Mouse (Mus musculus): ENCODE data around the gene Tgm2.

GRCm38 (mm10) chr2:158189451-158189850 is 43.2 kb upstream of the Tgm2 start:
- TF ChIP-seq CTCF (IDR thresholded peaks at IDR 0.05; ENCODE audit: control insufficient read depth, insufficient read depth, low read length) (no peak), POLR2A (IDR thresholded peaks at IDR 0.05; ENCODE audit: borderline replicate concordance, control insufficient read depth, low read depth, low read length) (no peak)
